Mouse (Mus musculus): ENCODE measurements at regions not wholly inside any gene's neighbourhood (a gene's known extent, or its start where the extent isn't known, plus 50 kb on each side); places are given as distances from the start of the nearest gene placed in this dataset.
A peak's percentile ranks its signal among the peaks of the same experiment; 100 is the strongest.

- dilution Hi-C loops (cut with MboI; ENCODE audit: extremely low pct_ligation_motif_present, extremely low pct_unique_long_range_greater_than_20kb, low sequenced_read_pairs) = no loop called here
- H3K4me2 ChIP-seq (ENCODE audit: insufficient read depth, low read depth, poor library complexity, severe bottlenecking) = no peak overlapping the region
- DNase-seq (ENCODE audit: extremely low read depth) = peak; percentile 94
- peaks cover 0 to 38% of the 10 kb centered on the region in 2 experiments; a peak in 2 of 4 replicates for H3K4me1 ChIP-seq (ENCODE audit: control insufficient read depth in 1 of 2, insufficient read depth in 2 of 2)
- TF ChIP-seq NRF1 (IDR thresholded peaks at IDR 0.05; ENCODE audit: low read depth, low read length) (no peak), ELF1 (IDR thresholded peaks at IDR 0.05; ENCODE audit: low read depth, low read length) (0 out of 2 replicates have a peak, but pooled peaks have one; percentile 38), CTCF (conservative IDR thresholded peaks at IDR 0.05 in 1 of 2, IDR thresholded peaks at IDR 0.05 in 1 of 2; ENCODE audit: low read depth in 2 of 2, low read length in 2 of 2) (0 out of 4 replicates have a peak, but pooled peaks of 1 of the 2 experiments have one; percentile 27)
- H3K27ac ChIP-seq (ENCODE audit: insufficient read depth, low read depth) = no peak overlapping the region
- H3K9ac ChIP-seq (ENCODE audit: insufficient read depth, low read depth) = no peak overlapping the region
- H3K36me3 ChIP-seq (replicated peaks in 1 of 2; ENCODE audit: control insufficient read depth in 1 of 2, insufficient read depth in 1 of 2, low read length in 1 of 2) = no peaks in the 10 kb centered on the region
- peaks cover 8% of the 10 kb centered on the region for H3K9me3 ChIP-seq (replicated peaks; ENCODE audit: low read length)
- in situ Hi-C loops (cut with MboI; ENCODE audit: low pct_ligation_motif_present, low pct_unique_long_range_greater_than_20kb, low sequenced_read_pairs) = no loop called here
- H3K27me3 ChIP-seq (replicated peaks) = peaks cover 21% of the 10 kb centered on the region
- H3K79me2 ChIP-seq (replicated peaks; ENCODE audit: control insufficient read depth, extremely low read depth, insufficient read depth, poor library complexity, severe bottlenecking) = no peaks in the 10 kb centered on the region
- H3K4me3 ChIP-seq (replicated peaks in 1 of 3; ENCODE audit: low read depth in 2 of 3, low read length in 2 of 3, poor library complexity in 1 of 3) = no peak overlapping the region
Observed at GRCm38 (mm10) chr11:114184970-114185882, 118.4 kb upstream of the Sdk2 start.

GRCm38 (mm10) chr11:114184431-114184830, 117.6 kb upstream of the Sdk2 start:
- peak; percentile 40; the same call in 1 of the 2 replicates for TF ChIP-seq USF2 (conservative IDR thresholded peaks at IDR 0.05; ENCODE audit: low read depth, low read length)
- TF ChIP-seq CTCF (conservative IDR thresholded peaks at IDR 0.05 in 1 of 2, IDR thresholded peaks at IDR 0.05 in 1 of 2; ENCODE audit: low read depth in 2 of 2, low read length in 2 of 2) = peak; percentile 46 to 51; a peak in 2 of 4 replicates
- peak; percentile 10 for TF ChIP-seq RAD21 (IDR thresholded peaks at IDR 0.05; ENCODE audit: low read depth, low read length)
- TF ChIP-seq RCOR1 (conservative IDR thresholded peaks at IDR 0.05; ENCODE audit: low read depth, low read length) = no peak
- no peak for TF ChIP-seq MEF2A (IDR thresholded peaks at IDR 0.05; ENCODE audit: borderline replicate concordance, low read depth, low read length)
- no peak for TF ChIP-seq ZKSCAN1 (IDR thresholded peaks at IDR 0.05; ENCODE audit: borderline replicate concordance, low read depth, low read length)
- no peak for TF ChIP-seq ZNF384 (IDR thresholded peaks at IDR 0.05; ENCODE audit: low read depth, low read length)
- TF ChIP-seq GABPA (IDR thresholded peaks at IDR 0.05; ENCODE audit: insufficient replicate concordance, low read depth, low read length) = no peak
- TF ChIP-seq SMC3 (IDR thresholded peaks at IDR 0.05; ENCODE audit: low read depth, low read length) = peak; percentile 13; the same call in 1 of the 2 replicates
- Histone ChIP-seq H3K27me3 (replicated peaks) (peaks cover 26% of the 10 kb centered on the region), H3K4me1 (ENCODE audit: control insufficient read depth in 1 of 2, insufficient read depth in 2 of 2) (peaks cover 0 to 38% of the 10 kb centered on the region in 2 experiments; a peak in 2 of 4 replicates), H3K4me3 (replicated peaks in 1 of 3; ENCODE audit: low read depth in 2 of 3, low read length in 2 of 3, poor library complexity in 1 of 3) (no peak overlapping the region), H3K9me3 (replicated peaks; ENCODE audit: low read length) (peaks cover under 1% of the 10 kb centered on the region), H3K27ac (ENCODE audit: insufficient read depth, low read depth) (no peak overlapping the region), H3K9ac (ENCODE audit: insufficient read depth, low read depth) (no peak overlapping the region), H3K4me2 (ENCODE audit: insufficient read depth, low read depth, poor library complexity, severe bottlenecking) (no peak overlapping the region), H3K36me3 (replicated peaks in 1 of 2; ENCODE audit: control insufficient read depth in 1 of 2, insufficient read depth in 1 of 2, low read length in 1 of 2) (no peaks in the 10 kb centered on the region), H3K79me2 (replicated peaks; ENCODE audit: control insufficient read depth, extremely low read depth, insufficient read depth, poor library complexity, severe bottlenecking) (no peaks in the 10 kb centered on the region)
- in situ Hi-C loops (cut with MboI; ENCODE audit: low pct_ligation_motif_present, low pct_unique_long_range_greater_than_20kb, low sequenced_read_pairs) (no loop called here), dilution Hi-C loops (cut with MboI; ENCODE audit: extremely low pct_ligation_motif_present, extremely low pct_unique_long_range_greater_than_20kb, low sequenced_read_pairs) (no loop called here)
- peak; percentile 62 for DNase-seq (ENCODE audit: extremely low read depth)

All from CH12.LX (cell line).